Mouse (Mus musculus) CH12F3 (cell line): Measurements from ENCODE around the gene Pigq.

ENCODE experiments used
- in situ Hi-C: fragments of 300-500 bp; cut with MboI; formaldehyde crosslinking; loops from 2 replicates; pipeline ENCODE4 v1.14.3; 2020; ENCODE audit warnings: low sequenced_read_pairs

The Pigq gene

GRCm38 (mm10) chr17:25944366-25945163, at the start of gene Pigq, which contains the start of gene Nhlrc4:
Gene Pigq, minus strand, starts transcription at chr17:25944936.
Gene Nhlrc4, minus strand, starts transcription at chr17:25944961.
- in situ Hi-C loops = no loop called here

GRCm38 (mm10) chr17:25993489-25993888, 48.8 kb upstream of the Pigq start:
- in situ Hi-C loops = no loop called here

- in situ Hi-C loops = no loop called here
Measured at GRCm38 (mm10) chr17:25992274-25992673, 47.5 kb upstream of the Pigq start.

GRCm38 (mm10) chr17:25990331-25990730, 45.6 kb upstream of the Pigq start:
- in situ Hi-C loops = no loop called here

- in situ Hi-C loops = no loop called here
Measured at GRCm38 (mm10) chr17:25985306-25986294, 40.9 kb upstream of the Pigq start, which contains the start of gene Capn15. Gene Capn15, minus strand, starts transcription at chr17:25985796.

- in situ Hi-C loops = no loop called here
Measured at GRCm38 (mm10) chr17:25984556-25985305, 40.0 kb upstream of the Pigq start.

- in situ Hi-C loops = no loop called here
Measured at GRCm38 (mm10) chr17:25984066-25984465, 39.3 kb upstream of the Pigq start.

GRCm38 (mm10) chr17:25982913-25983312, 38.2 kb upstream of the Pigq start:
- in situ Hi-C loops = no loop called here

GRCm38 (mm10) chr17:25980854-25981253, 36.1 kb upstream of the Pigq start:
- in situ Hi-C loops = no loop called here

GRCm38 (mm10) chr17:25979829-25980738, 35.3 kb upstream of the Pigq start:
- in situ Hi-C loops = no loop called here

GRCm38 (mm10) chr17:25970954-25971707, 26.4 kb upstream of the Pigq start:
- in situ Hi-C loops = no loop called here

- in situ Hi-C loops = no loop called here
Measured at GRCm38 (mm10) chr17:25970448-25970847, 25.7 kb upstream of the Pigq start.

GRCm38 (mm10) chr17:25968176-25968575, 23.4 kb upstream of the Pigq start:
- in situ Hi-C loops = no loop called here

- in situ Hi-C loops = no loop called here
Measured at GRCm38 (mm10) chr17:25967652-25968051, 22.9 kb upstream of the Pigq start.

- in situ Hi-C loops = no loop called here
Measured at GRCm38 (mm10) chr17:25964271-25964670, 19.5 kb upstream of the Pigq start.

GRCm38 (mm10) chr17:25962413-25962905, 17.7 kb upstream of the Pigq start:
- in situ Hi-C loops = no loop called here

GRCm38 (mm10) chr17:25961566-25961965, 16.8 kb upstream of the Pigq start:
- in situ Hi-C loops = no loop called here

- in situ Hi-C loops = no loop called here
Measured at GRCm38 (mm10) chr17:25959630-25960467, 15.1 kb upstream of the Pigq start.
